Comparison of ENCODE assay signal across 9 mouse cellular contexts in the genomic region with DNA sequence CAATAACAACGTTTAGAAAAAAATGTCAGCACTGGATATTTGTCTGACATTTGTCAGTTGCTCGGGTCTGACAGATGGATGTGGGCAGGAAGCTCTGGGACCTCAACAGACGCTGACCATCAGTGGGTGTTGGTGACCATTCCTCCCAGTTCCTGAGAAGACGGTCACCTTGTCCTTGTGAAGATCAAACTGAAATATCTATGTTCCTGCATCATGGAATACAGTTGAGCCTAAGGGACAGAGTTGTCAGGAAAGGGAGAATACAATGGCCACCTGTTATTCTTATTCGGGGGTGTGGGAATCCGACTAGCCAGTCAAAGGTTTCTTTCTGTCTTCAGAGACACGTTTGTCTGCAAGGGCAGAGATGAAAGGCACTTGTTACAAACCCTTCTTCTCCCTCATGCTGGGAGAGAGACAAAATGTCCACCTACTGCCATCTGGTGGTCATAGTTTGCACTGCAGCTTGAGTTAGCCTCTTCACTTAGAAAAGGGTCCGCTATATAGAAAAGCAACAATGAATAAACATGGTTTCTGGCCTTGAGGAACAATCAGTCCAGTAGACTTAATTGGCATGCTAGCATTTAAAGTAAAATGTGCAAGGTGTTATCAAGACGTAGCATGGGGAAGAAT. TPM values are rescaled to one million over a fixed set of nuclear protein-coding genes. Genes with fewer than 3 reads are reported as not detected.
DNase-seq lines count a peak whose midpoint lies in the region; ATAC-seq and TF ChIP-seq lines count a peak whose summit lies in the region.
"Had no signal": no experiment of that assay in that cellular context is flagged by ENCODE, and none has a peak within 500 bp of the region (broad histone marks: within the 10 kb centered on the region; RNA-seq: fewer than 3 reads in every experiment).

No protein-coding gene starts in this region.

- TF ChIP-seq CTCF in gastrocnemius, adult 2 months (IDR thresholded peaks at IDR 0.05), result no peak; the same call in 1 of the 2 replicates
- peak; percentile 98 for TF ChIP-seq CTCF in midbrain, postnatal 0 days (IDR thresholded peaks at IDR 0.05)

- no peak for ATAC-seq in heart, embryonic 11.5 days (replicated peaks; ENCODE audit: insufficient number of reproducible peaks, low FRiP score, low TSS enrichment)
- peak; percentile 77 for ATAC-seq in inflammation-experienced regulatory T-cells, adult 6 months
- ATAC-seq in midbrain, postnatal 0 days (ENCODE audit: low FRiP score), result peak; percentile 65

- H3K4me1 ChIP-seq in heart, embryonic 11.5 days (ENCODE audit: control insufficient read depth, insufficient read depth, low read length), result peaks cover 2% of the 10 kb centered on the region; the same call in 1 of the 2 replicates
- H3K4me1 ChIP-seq in midbrain, postnatal 0 days (ENCODE audit: insufficient read depth, low read length), result 0 out of 2 replicates have a peak, but pooled peaks cover 3% of the 10 kb centered on the region
- H3K4me1 ChIP-seq: stomach, embryonic 15.5 days had no signal

- no peak overlapping the region for H3K4me2 ChIP-seq in heart, embryonic 11.5 days
- H3K4me2 ChIP-seq in midbrain, postnatal 0 days (ENCODE audit: low read depth, low read length, poor library complexity, severe bottlenecking), result no peak overlapping the region
- H3K4me2 ChIP-seq: stomach, embryonic 15.5 days had no signal

- intact Hi-C loops in gastrocnemius, adult 2 months (cut with DNase I), result loop anchor here (2.0 to 5.0 kb wide), 5 partner anchors 43 to 1301 kb away; no protein-coding TSS in a partner anchor
- intact Hi-C loops in left cerebral cortex, postnatal 25 days (cut with DNase I), result loop anchor here (1.0 to 5.0 kb wide), 3 partner anchors 85 to 1281 kb away; no protein-coding TSS in a partner anchor

- peak; percentile 92 for DNase-seq in heart, adult 11 months
- peak; percentile 78 to 86 for DNase-seq in cerebellum, postnatal 36 days
- peak; percentile 83 for DNase-seq in gastrocnemius, adult 2 months
- DNase-seq in left cerebral cortex, postnatal 25 days (ENCODE audit: low spot score in 2 of 2), result peak; percentile 82 to 87
- DNase-seq in midbrain, postnatal 0 days (ENCODE audit: low spot score), result peak; percentile 90
- DNase-seq in spleen, postnatal 10 days (ENCODE audit: low spot score in 2 of 2), result peak; percentile 71 to 84

- 33% methylated on average over 9 of the region's 9 CpGs for WGBS in heart, embryonic 11.5 days (ENCODE audit: insufficient replicate concordance)
- 37% methylated on average over 9 of the region's 9 CpGs for WGBS in midbrain, postnatal 0 days

- H3K9ac ChIP-seq in heart, embryonic 11.5 days (ENCODE audit: low read depth, low read length), result no peak overlapping the region
- H3K9ac ChIP-seq in midbrain, postnatal 0 days (replicated peaks; ENCODE audit: low read length, poor library complexity, severe bottlenecking), result no peak overlapping the region
- H3K9ac ChIP-seq: stomach, embryonic 15.5 days had no signal

- no peak overlapping the region for H3K4me3 ChIP-seq in heart, embryonic 11.5 days (ENCODE audit: low read depth, low read length)
- H3K4me3 ChIP-seq in gastrocnemius, adult 2 months, result no peak overlapping the region
- H3K4me3 ChIP-seq in midbrain, postnatal 0 days (ENCODE audit: low read depth, low read length), result no peak overlapping the region
- H3K4me3 ChIP-seq: stomach, embryonic 15.5 days had no signal

- H3K27ac ChIP-seq in heart, embryonic 11.5 days (ENCODE audit: low read depth, low read length), result no peak overlapping the region
- H3K27ac ChIP-seq in gastrocnemius, adult 2 months, result peak overlapping the region; percentile 79
- H3K27ac ChIP-seq in midbrain, postnatal 0 days (ENCODE audit: low read depth, low read length), result no peak overlapping the region
- H3K27ac ChIP-seq: stomach, embryonic 15.5 days had no signal

- H3K27me3 ChIP-seq in heart, embryonic 11.5 days (ENCODE audit: control insufficient read depth, insufficient read depth, low read length), result no peaks in the 10 kb centered on the region
- H3K27me3 ChIP-seq in midbrain, postnatal 0 days (ENCODE audit: insufficient read depth, low read length), result no peaks in the 10 kb centered on the region
- H3K27me3 ChIP-seq: stomach, embryonic 15.5 days had no signal

- no peaks in the 10 kb centered on the region for H3K36me3 ChIP-seq in heart, embryonic 11.5 days (ENCODE audit: control insufficient read depth, insufficient read depth, low read length)
- no peaks in the 10 kb centered on the region for H3K36me3 ChIP-seq in midbrain, postnatal 0 days (ENCODE audit: insufficient read depth, low read length)
- H3K36me3 ChIP-seq: stomach, embryonic 15.5 days had no signal

- H3K9me3 ChIP-seq in heart, embryonic 11.5 days (replicated peaks; ENCODE audit: control insufficient read depth, low read length), result no peaks in the 10 kb centered on the region
- no peaks in the 10 kb centered on the region for H3K9me3 ChIP-seq in midbrain, postnatal 0 days (ENCODE audit: low read length)
- H3K9me3 ChIP-seq: stomach, embryonic 15.5 days had no signal

RNA-seq across cellular contexts. Expression of a gene that starts 23.0 kb away (rescaled TPM):
- not detected in 2 replicates for polyA plus RNA-seq in heart, embryonic 11.5 days (2014; fragmentation: Nextera tagmentation; extraction: Ambion mirVana)
- not detected for total RNA-seq in gastrocnemius, adult 2 months (2021)
- polyA plus RNA-seq in inflammation-experienced regulatory T-cells, adult 6 months (2017; shearing (Covaris generic)), result under 1 TPM in 1 of 3 experiments, not detected in 2; 0.34 TPM
- not detected for total RNA-seq in left cerebral cortex, postnatal 25 days (2021)
- 0.16 TPM in 1 of 2 replicates, not detected in the other for total RNA-seq in midbrain, postnatal 0 days (2014; rRNA removed)
- not detected in 2 replicates for polyA plus RNA-seq in midbrain, postnatal 0 days (2015; fragmentation: Nextera tagmentation; extraction: Ambion mirVana)
